Mouse (Mus musculus): ENCODE measurements at regions not wholly inside any gene's neighbourhood (a gene's known extent, or its start where the extent isn't known, plus 50 kb on each side); places are given as distances from the start of the nearest gene placed in this dataset.
A peak's percentile ranks its signal among the peaks of the same experiment; 100 is the strongest.

GRCm38 (mm10) chr13:43724161-43724560 is 60.4 kb upstream of the Cd83 start:
- peaks cover 4% of the 10 kb centered on the region; the same call in 1 of the 2 replicates for H3K4me1 ChIP-seq (replicated peaks; ENCODE audit: control insufficient read depth, insufficient read depth, low read length)
- ATAC-seq (replicated peaks; ENCODE audit: low FRiP score), result no peak
- no peaks in the 10 kb centered on the region for H3K9me3 ChIP-seq (ENCODE audit: control insufficient read depth, low read length)
- H3K27ac ChIP-seq (ENCODE audit: low read depth, low read length), result no peak overlapping the region
- H3K9ac ChIP-seq (ENCODE audit: low read depth, low read length), result no peak overlapping the region
- no peak for DNase-seq (ENCODE audit: low spot score)
- no peak overlapping the region for H3K4me3 ChIP-seq (ENCODE audit: low read depth, low read length)
- H3K36me3 ChIP-seq (ENCODE audit: control insufficient read depth, insufficient read depth, low read length), result no peaks in the 10 kb centered on the region
- H3K4me2 ChIP-seq, result no peak overlapping the region
- no peaks in the 10 kb centered on the region for H3K27me3 ChIP-seq (replicated peaks; ENCODE audit: control insufficient read depth, insufficient read depth, low read length)
- 85% methylated on average over 10 of the region's 10 CpGs for WGBS

GRCm38 (mm10) chr13:43725698-43726097 is 58.9 kb upstream of the Cd83 start:
- Histone ChIP-seq H3K4me1 (replicated peaks; ENCODE audit: control insufficient read depth, insufficient read depth, low read length) (no peaks in the 10 kb centered on the region), H3K9me3 (ENCODE audit: control insufficient read depth, low read length) (no peaks in the 10 kb centered on the region), H3K27ac (ENCODE audit: low read depth, low read length) (no peak overlapping the region), H3K36me3 (ENCODE audit: control insufficient read depth, insufficient read depth, low read length) (no peaks in the 10 kb centered on the region), H3K4me3 (ENCODE audit: low read depth, low read length) (no peak overlapping the region), H3K9ac (ENCODE audit: low read depth, low read length) (no peak overlapping the region), H3K27me3 (replicated peaks; ENCODE audit: control insufficient read depth, insufficient read depth, low read length) (no peaks in the 10 kb centered on the region), H3K4me2 (no peak overlapping the region)
- ATAC-seq (replicated peaks; ENCODE audit: low FRiP score), result no peak
- DNase-seq (ENCODE audit: low spot score), result peak; percentile 40
- 21% methylated on average over 7 of the region's 7 CpGs for WGBS

GRCm38 (mm10) chr13:43726895-43727341 is 57.7 kb upstream of the Cd83 start:
- no peak for DNase-seq (ENCODE audit: low spot score)
- no peak overlapping the region for H3K4me3 ChIP-seq (ENCODE audit: low read depth, low read length)

GRCm38 (mm10) chr13:43729617-43730016 is 55.0 kb upstream of the Cd83 start:
- no peaks in the 10 kb centered on the region for H3K4me1 ChIP-seq (replicated peaks; ENCODE audit: control insufficient read depth, insufficient read depth, low read length)
- H3K36me3 ChIP-seq (ENCODE audit: control insufficient read depth, insufficient read depth, low read length), result no peaks in the 10 kb centered on the region
- H3K9me3 ChIP-seq (ENCODE audit: control insufficient read depth, low read length), result no peaks in the 10 kb centered on the region
- WGBS, result 84% methylated on average over 11 of the region's 11 CpGs
- H3K4me3 ChIP-seq (ENCODE audit: low read depth, low read length), result no peak overlapping the region
- ATAC-seq (replicated peaks; ENCODE audit: low FRiP score), result no peak
- no peak overlapping the region for H3K27ac ChIP-seq (ENCODE audit: low read depth, low read length)
- no peak for DNase-seq (ENCODE audit: low spot score)
- H3K9ac ChIP-seq (ENCODE audit: low read depth, low read length), result no peak overlapping the region
- no peak overlapping the region for H3K4me2 ChIP-seq
- no peaks in the 10 kb centered on the region for H3K27me3 ChIP-seq (replicated peaks; ENCODE audit: control insufficient read depth, insufficient read depth, low read length)

More at GRCm38 (mm10) chr13:43726895-43727341, 57.7 kb upstream of the Cd83 start:
- Histone ChIP-seq H3K9ac (ENCODE audit: low read depth, low read length) (no peak overlapping the region), H3K36me3 (ENCODE audit: control insufficient read depth, insufficient read depth, low read length) (no peaks in the 10 kb centered on the region), H3K27me3 (replicated peaks; ENCODE audit: control insufficient read depth, insufficient read depth, low read length) (no peaks in the 10 kb centered on the region), H3K4me1 (replicated peaks; ENCODE audit: control insufficient read depth, insufficient read depth, low read length) (no peaks in the 10 kb centered on the region), H3K9me3 (ENCODE audit: control insufficient read depth, low read length) (no peaks in the 10 kb centered on the region), H3K4me2 (no peak overlapping the region), H3K27ac (ENCODE audit: low read depth, low read length) (no peak overlapping the region)
- no peak for ATAC-seq (replicated peaks; ENCODE audit: low FRiP score)
- 77% methylated on average over 13 of the region's 13 CpGs for WGBS

- Histone ChIP-seq H3K27ac (ENCODE audit: low read depth, low read length) (no peak overlapping the region), H3K4me2 (no peak overlapping the region), H3K27me3 (replicated peaks; ENCODE audit: control insufficient read depth, insufficient read depth, low read length) (no peaks in the 10 kb centered on the region), H3K4me3 (ENCODE audit: low read depth, low read length) (no peak overlapping the region), H3K36me3 (ENCODE audit: control insufficient read depth, insufficient read depth, low read length) (no peaks in the 10 kb centered on the region), H3K4me1 (replicated peaks; ENCODE audit: control insufficient read depth, insufficient read depth, low read length) (no peaks in the 10 kb centered on the region), H3K9me3 (ENCODE audit: control insufficient read depth, low read length) (no peaks in the 10 kb centered on the region), H3K9ac (ENCODE audit: low read depth, low read length) (no peak overlapping the region)
- WGBS, result 74% methylated on average over 10 of the region's 10 CpGs
- no peak for ATAC-seq (replicated peaks; ENCODE audit: low FRiP score)
- no peak for DNase-seq (ENCODE audit: low spot score)
These were observed 51.5 kb upstream of the Cd83 start for GRCm38 (mm10) chr13:43733061-43733460.

GRCm38 (mm10) chr13:43734641-43735040 is 49.9 kb upstream of the Cd83 start:
- H3K9ac ChIP-seq (ENCODE audit: low read depth, low read length), result no peak overlapping the region
- 81% methylated on average over 14 of the region's 14 CpGs for WGBS
- no peaks in the 10 kb centered on the region for H3K36me3 ChIP-seq (ENCODE audit: control insufficient read depth, insufficient read depth, low read length)
- no peak overlapping the region for H3K27ac ChIP-seq (ENCODE audit: low read depth, low read length)
- DNase-seq (ENCODE audit: low spot score), result no peak
- H3K4me3 ChIP-seq (ENCODE audit: low read depth, low read length), result no peak overlapping the region
- no peaks in the 10 kb centered on the region for H3K4me1 ChIP-seq (replicated peaks; ENCODE audit: control insufficient read depth, insufficient read depth, low read length)
- no peak for ATAC-seq (replicated peaks; ENCODE audit: low FRiP score)
- no peaks in the 10 kb centered on the region for H3K27me3 ChIP-seq (replicated peaks; ENCODE audit: control insufficient read depth, insufficient read depth, low read length)
- no peaks in the 10 kb centered on the region for H3K9me3 ChIP-seq (ENCODE audit: control insufficient read depth, low read length)
- no peak overlapping the region for H3K4me2 ChIP-seq
